Mouse (Mus musculus): ENCODE data around the gene Zfp182. TPM values are rescaled to one million over a fixed set of nuclear protein-coding genes. Genes with fewer than 3 reads are reported as not detected.

The Zfp182 gene
- total RNA-seq, 1 experiment, result 5.2 TPM

DNA sequence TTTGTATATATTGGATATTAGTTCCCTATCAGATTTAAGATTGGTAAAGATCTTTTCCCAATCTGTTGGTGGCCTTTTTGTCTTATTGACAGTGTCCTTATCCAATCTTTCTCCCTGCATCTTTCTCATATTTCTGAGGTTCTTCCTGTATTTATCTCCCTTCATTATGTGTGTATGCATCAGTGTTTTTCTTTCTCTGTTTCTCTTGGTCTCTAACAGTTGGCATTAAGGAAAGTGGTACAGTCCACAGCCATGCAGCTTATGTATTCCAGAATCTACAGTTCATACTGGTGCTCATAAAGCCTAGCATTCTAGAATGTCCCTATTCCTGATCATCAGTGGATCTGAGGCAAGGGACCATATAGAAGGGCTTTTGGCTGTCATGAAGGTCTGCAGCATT is 6.0 kb upstream of the Zfp182 start, which contains the start of gene Spaca5:
TSS of gene Spaca5 (plus strand) at position 301 of the 400 bp plus-strand sequence.
- no peak for DNase-seq (ENCODE audit: low read depth, low spot score)
- TF ChIP-seq HCFC1 (IDR thresholded peaks at IDR 0.05; ENCODE audit: borderline replicate concordance, insufficient read depth, low read length) (no peak), CHD2 (IDR thresholded peaks at IDR 0.05; ENCODE audit: low read depth, low read length) (no peak), ZC3H11A (IDR thresholded peaks at IDR 0.05; ENCODE audit: borderline replicate concordance, low read depth, low read length) (no peak), MAFK (IDR thresholded peaks at IDR 0.05; ENCODE audit: insufficient read depth, low read depth, low read length) (no peak), ZNF384 (IDR thresholded peaks at IDR 0.05; ENCODE audit: low read depth, low read length) (no peak)
- in situ Hi-C loops (cut with MboI; ENCODE audit: low sequenced_read_pairs in 2 of 2, unreplicated experiment in 2 of 2), result no loop called here
- no peaks in the 10 kb centered on the region for H3K9me3 ChIP-seq (ENCODE audit: control insufficient read depth, insufficient read depth, low read depth, low read length)
- no peak within 1 kb of the TSS for H3K9ac ChIP-seq (ENCODE audit: insufficient read depth, low read depth, low read length, poor library complexity, severe bottlenecking)
- no peaks in the 10 kb centered on the region for H3K4me1 ChIP-seq (ENCODE audit: control insufficient read depth in 2 of 2, insufficient read depth in 2 of 2, low read length in 2 of 2, poor library complexity in 1 of 2)
- H3K4me3 ChIP-seq (ENCODE audit: insufficient read depth in 1 of 2, low read depth in 1 of 2, low read length in 2 of 2, poor library complexity in 1 of 2, severe bottlenecking in 1 of 2), result no peak within 1 kb of the TSS
- H3K27ac ChIP-seq (ENCODE audit: insufficient read depth, low read depth, low read length, poor library complexity, severe bottlenecking), result no peak within 1 kb of the TSS
- no peaks in the 10 kb centered on the region for H3K36me3 ChIP-seq (ENCODE audit: control insufficient read depth, insufficient read depth, low read length, poor library complexity, severe bottlenecking)

DNA sequence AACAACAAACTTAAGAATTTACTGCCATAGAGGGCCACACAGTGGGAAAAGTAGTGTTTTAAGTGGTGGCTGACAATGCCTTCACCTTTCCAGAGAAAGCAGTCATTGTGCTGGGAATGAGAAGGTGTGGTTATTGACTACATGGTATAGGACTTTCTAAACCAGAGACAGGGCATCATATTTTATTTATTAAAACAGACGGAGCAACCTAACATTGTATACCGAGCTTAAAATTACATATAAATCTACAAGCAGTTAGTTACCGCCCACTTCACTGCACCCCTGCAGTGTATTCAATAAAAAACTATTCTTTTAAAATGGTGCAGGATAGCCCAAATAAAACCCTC is 401 bp upstream of the Zfp182 start:
- peak overlapping the region; percentile 47; the same call in 1 of the 2 replicates for H3K27ac ChIP-seq (ENCODE audit: insufficient read depth, low read depth, low read length, poor library complexity, severe bottlenecking)
- no peak overlapping the region for H3K4me3 ChIP-seq (ENCODE audit: insufficient read depth in 1 of 2, low read depth in 1 of 2, low read length in 2 of 2, poor library complexity in 1 of 2, severe bottlenecking in 1 of 2)
- no peak for DNase-seq (ENCODE audit: low read depth, low spot score)
- in situ Hi-C loops (cut with MboI; ENCODE audit: low sequenced_read_pairs in 2 of 2, unreplicated experiment in 2 of 2), result no loop called here
- no peak for TF ChIP-seq HCFC1 (IDR thresholded peaks at IDR 0.05; ENCODE audit: borderline replicate concordance, insufficient read depth, low read length)
- TF ChIP-seq CHD2 (IDR thresholded peaks at IDR 0.05; ENCODE audit: low read depth, low read length), result no peak
- TF ChIP-seq MAFK (IDR thresholded peaks at IDR 0.05; ENCODE audit: insufficient read depth, low read depth, low read length), result no peak
- no peak for TF ChIP-seq ZC3H11A (IDR thresholded peaks at IDR 0.05; ENCODE audit: borderline replicate concordance, low read depth, low read length)
- TF ChIP-seq ZNF384 (IDR thresholded peaks at IDR 0.05; ENCODE audit: low read depth, low read length), result no peak
- H3K36me3 ChIP-seq (ENCODE audit: control insufficient read depth, insufficient read depth, low read length, poor library complexity, severe bottlenecking), result no peaks in the 10 kb centered on the region
- no peak overlapping the region for H3K9ac ChIP-seq (ENCODE audit: insufficient read depth, low read depth, low read length, poor library complexity, severe bottlenecking)
- no peaks in the 10 kb centered on the region for H3K9me3 ChIP-seq (ENCODE audit: control insufficient read depth, insufficient read depth, low read depth, low read length)
- H3K4me1 ChIP-seq (ENCODE audit: control insufficient read depth in 2 of 2, insufficient read depth in 2 of 2, low read length in 2 of 2, poor library complexity in 1 of 2), result no peaks in the 10 kb centered on the region

DNA sequence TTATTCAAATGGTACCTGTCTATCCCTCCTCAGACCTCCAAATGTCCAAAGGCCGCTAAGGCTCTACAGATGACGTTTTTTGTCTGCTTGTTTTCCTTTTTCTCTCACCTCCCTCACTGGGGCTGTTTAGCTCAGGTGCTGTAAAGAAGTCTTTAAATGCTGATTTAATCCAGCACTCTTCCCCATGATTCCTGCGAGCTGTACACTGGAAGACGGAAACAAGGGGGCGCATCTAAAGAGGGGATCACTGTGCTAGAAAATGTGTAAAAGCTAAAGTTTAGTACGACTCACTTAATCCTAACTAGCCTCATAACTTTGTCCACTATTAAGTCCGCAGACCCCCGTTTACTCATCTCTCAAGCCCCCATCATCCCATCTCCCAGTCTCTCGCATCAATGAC is 656 bp downstream of the Zfp182 start:
- Histone ChIP-seq H3K27ac (ENCODE audit: insufficient read depth, low read depth, low read length, poor library complexity, severe bottlenecking) (no peak overlapping the region; the same call in 1 of the 2 replicates), H3K4me1 (ENCODE audit: control insufficient read depth in 2 of 2, insufficient read depth in 2 of 2, low read length in 2 of 2, poor library complexity in 1 of 2) (no peaks in the 10 kb centered on the region), H3K36me3 (ENCODE audit: control insufficient read depth, insufficient read depth, low read length, poor library complexity, severe bottlenecking) (no peaks in the 10 kb centered on the region), H3K4me3 (ENCODE audit: insufficient read depth in 1 of 2, low read depth in 1 of 2, low read length in 2 of 2, poor library complexity in 1 of 2, severe bottlenecking in 1 of 2) (peak overlapping the region; percentile 70 to 88), H3K9me3 (ENCODE audit: control insufficient read depth, insufficient read depth, low read depth, low read length) (no peaks in the 10 kb centered on the region), H3K9ac (ENCODE audit: insufficient read depth, low read depth, low read length, poor library complexity, severe bottlenecking) (peak overlapping the region; percentile 77)
- TF ChIP-seq HCFC1 (IDR thresholded peaks at IDR 0.05; ENCODE audit: borderline replicate concordance, insufficient read depth, low read length) (no peak), ZNF384 (IDR thresholded peaks at IDR 0.05; ENCODE audit: low read depth, low read length) (no peak), CHD2 (IDR thresholded peaks at IDR 0.05; ENCODE audit: low read depth, low read length) (no peak), MAFK (IDR thresholded peaks at IDR 0.05; ENCODE audit: insufficient read depth, low read depth, low read length) (no peak), ZC3H11A (IDR thresholded peaks at IDR 0.05; ENCODE audit: borderline replicate concordance, low read depth, low read length) (no peak)
- peak; percentile 1 for DNase-seq (ENCODE audit: low read depth, low spot score)
- in situ Hi-C loops (cut with MboI; ENCODE audit: low sequenced_read_pairs in 2 of 2, unreplicated experiment in 2 of 2), result no loop called here

DNA sequence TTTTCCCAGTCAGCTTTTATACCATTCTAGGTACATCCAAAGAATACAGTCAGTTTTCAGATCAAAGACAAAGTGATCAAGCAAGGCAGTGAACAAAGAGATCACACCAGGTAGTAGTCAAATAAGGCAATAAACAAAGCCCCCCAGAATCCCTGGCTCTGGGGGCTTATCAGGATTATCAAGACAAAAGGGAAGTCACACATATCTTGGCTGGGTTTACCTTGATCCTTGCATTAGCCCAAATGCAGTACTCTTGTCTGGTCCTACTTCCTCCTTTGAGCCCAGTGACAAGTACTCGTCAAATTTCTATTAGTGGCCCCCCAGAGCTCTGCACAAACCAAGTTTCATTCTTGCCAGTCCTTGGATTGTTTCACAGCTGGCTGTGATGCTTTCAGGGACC is 81.2 kb downstream of the Zfp182 start:
- in situ Hi-C loops (cut with MboI; ENCODE audit: low sequenced_read_pairs in 2 of 2, unreplicated experiment in 2 of 2), result no loop called here
- H3K4me1 ChIP-seq (ENCODE audit: control insufficient read depth in 2 of 2, insufficient read depth in 2 of 2, low read length in 2 of 2, poor library complexity in 1 of 2), result no peaks in the 10 kb centered on the region
- DNase-seq (ENCODE audit: low read depth, low spot score), result no peak
- no peaks in the 10 kb centered on the region for H3K9me3 ChIP-seq (ENCODE audit: control insufficient read depth, insufficient read depth, low read depth, low read length)
- no peak overlapping the region for H3K4me3 ChIP-seq (ENCODE audit: insufficient read depth in 1 of 2, low read depth in 1 of 2, low read length in 2 of 2, poor library complexity in 1 of 2, severe bottlenecking in 1 of 2)
- H3K36me3 ChIP-seq (ENCODE audit: control insufficient read depth, insufficient read depth, low read length, poor library complexity, severe bottlenecking), result no peaks in the 10 kb centered on the region
- TF ChIP-seq HCFC1 (IDR thresholded peaks at IDR 0.05; ENCODE audit: borderline replicate concordance, insufficient read depth, low read length) (no peak), ZC3H11A (IDR thresholded peaks at IDR 0.05; ENCODE audit: borderline replicate concordance, low read depth, low read length) (no peak), ZNF384 (IDR thresholded peaks at IDR 0.05; ENCODE audit: low read depth, low read length) (no peak), MAFK (IDR thresholded peaks at IDR 0.05; ENCODE audit: insufficient read depth, low read depth, low read length) (no peak), CHD2 (IDR thresholded peaks at IDR 0.05; ENCODE audit: low read depth, low read length) (no peak)
- H3K27ac ChIP-seq (ENCODE audit: insufficient read depth, low read depth, low read length, poor library complexity, severe bottlenecking), result no peak overlapping the region
- H3K9ac ChIP-seq (ENCODE audit: insufficient read depth, low read depth, low read length, poor library complexity, severe bottlenecking), result no peak overlapping the region

Other genes starting within 250 kb of the Zfp182 start
- gene Timp1, start 192.2 kb downstream of the Zfp182 start, total RNA-seq (2012; rRNA removed), result 88.4 and 130 TPM in 2 replicates
- gene Syn1, start 141.3 kb downstream of the Zfp182 start, total RNA-seq (2012; rRNA removed), result 1.6 and 1.7 TPM in 2 replicates
- gene Cfp, start 130.8 kb downstream of the Zfp182 start, total RNA-seq (2012; rRNA removed), result 4.4 and 9.6 TPM in 2 replicates
- 8.2 and 8.4 TPM in 2 replicates for gene Elk1, start 111.7 kb downstream of the Zfp182 start, total RNA-seq (2012; rRNA removed)
- gene Uxt, start 100.3 kb downstream of the Zfp182 start, total RNA-seq (2012; rRNA removed), result 37.0 and 41.5 TPM in 2 replicates
- gene Spaca5, start 6.1 kb upstream of the Zfp182 start, total RNA-seq (2012; rRNA removed), result not detected in 2 replicates
- 0.79 and 0.80 TPM in 2 replicates for gene Zfp300, start 27.2 kb upstream of the Zfp182 start, total RNA-seq (2012; rRNA removed)
- not detected in 2 replicates for gene Ssxa1, start 53.5 kb upstream of the Zfp182 start, total RNA-seq (2012; rRNA removed)
- gene Gm21876, start 113.3 kb upstream of the Zfp182 start, total RNA-seq (2012; rRNA removed), result not detected in 2 replicates

Data from ES-E14 (cell line).